Mouse (Mus musculus) mouse embryonic stem cell (cell line): ENCODE results near the gene Leap2.

Experiments
- in situ Hi-C, 2 experiments: fragments of 300-500 bp; cut with MboI; formaldehyde crosslinking; loops; 1 replicate in 1 of 2; 3 replicates in 1 of 2; pipeline ENCODE4 v1.14.3; 2019 to 2020; ENCODE audit warnings: low sequenced_read_pairs in 2 of 2, low pct_unique_long_range_greater_than_20kb in 1 of 2, mixed read lengths in 1 of 2; ENCODE audit not compliant: unreplicated experiment in 1 of 2

The Leap2 gene

GRCm38 (mm10) chr11:53423036-53423435 lies at the start of gene Leap2:
Gene Leap2 (minus strand): TSS chr11:53423170.
- in situ Hi-C loops = no loop called here

GRCm38 (mm10) chr11:53472709-53473108 lies 49.7 kb upstream of the Leap2 start:
- in situ Hi-C loops = no loop called here

GRCm38 (mm10) chr11:53469968-53470695 lies 47.2 kb upstream of the Leap2 start, which contains the start of gene Gm9837:
Gene Gm9837 (minus strand): TSS chr11:53470479.
- in situ Hi-C loops = no loop called here

DNA sequence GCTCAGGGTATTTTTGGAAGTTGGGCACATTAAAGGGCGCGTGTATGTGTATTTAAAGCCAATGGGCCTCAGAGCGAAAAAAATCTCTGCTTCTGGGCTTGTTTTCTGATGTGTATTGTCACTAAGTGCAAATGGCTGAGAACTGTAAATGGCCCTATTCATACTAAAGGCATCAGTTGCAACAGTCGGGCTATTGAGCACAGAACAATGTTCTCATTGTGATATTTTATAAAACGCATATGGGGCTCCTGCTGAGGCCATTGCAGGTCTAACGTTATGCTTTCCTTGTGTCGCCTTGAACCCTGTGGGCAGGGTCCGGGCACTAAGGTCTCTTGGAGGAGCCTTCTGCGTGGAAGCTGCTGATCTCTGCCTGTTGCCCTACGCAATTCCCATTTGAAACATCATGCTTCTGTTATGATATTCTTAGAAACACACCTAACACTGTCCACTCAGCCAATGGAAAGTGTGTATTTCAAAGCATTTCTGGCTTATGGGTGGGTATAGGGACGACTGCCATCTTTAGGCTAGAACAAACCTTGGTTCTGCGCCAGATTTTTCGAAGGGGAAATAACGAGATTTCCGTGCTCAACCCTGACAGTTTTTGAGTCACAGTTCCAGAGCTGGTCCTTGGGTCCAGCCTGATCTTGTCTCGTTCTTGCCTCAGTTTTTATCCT lies 46.5 kb upstream of the Leap2 start:
- in situ Hi-C loops = no loop called here

GRCm38 (mm10) chr11:53466231-53466971 lies 43.4 kb upstream of the Leap2 start:
- in situ Hi-C loops = no loop called here

- in situ Hi-C loops = no loop called here
These were observed 40.8 kb upstream of the Leap2 start for GRCm38 (mm10) chr11:53463551-53464424.

- in situ Hi-C loops = no loop called here
These were observed 38.8 kb upstream of the Leap2 start for GRCm38 (mm10) chr11:53461727-53462126.

DNA sequence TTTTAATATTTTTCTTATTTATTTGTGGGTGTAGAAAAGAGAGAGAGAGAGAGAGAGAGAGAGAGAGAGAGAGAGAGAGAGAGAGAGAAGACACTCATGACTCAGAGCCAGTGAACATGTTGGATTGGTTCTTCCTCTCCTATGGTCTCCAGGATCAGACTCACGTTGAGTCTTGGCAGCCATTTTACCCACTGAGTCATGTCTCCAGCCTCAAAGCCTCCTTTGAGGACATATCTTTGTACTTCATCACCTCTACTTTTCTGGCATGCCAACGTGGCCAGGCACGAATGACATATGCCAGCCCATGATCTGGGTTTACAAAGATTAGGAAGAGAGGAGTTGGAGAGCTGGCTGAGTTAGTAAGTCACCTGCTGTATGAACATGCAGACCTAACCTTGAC lies 37.2 kb upstream of the Leap2 start:
- in situ Hi-C loops = no loop called here

- in situ Hi-C loops = no loop called here
These were observed 36.0 kb upstream of the Leap2 start for GRCm38 (mm10) chr11:53458996-53459395.

GRCm38 (mm10) chr11:53457372-53457954 lies 34.5 kb upstream of the Leap2 start:
- in situ Hi-C loops = no loop called here

DNA sequence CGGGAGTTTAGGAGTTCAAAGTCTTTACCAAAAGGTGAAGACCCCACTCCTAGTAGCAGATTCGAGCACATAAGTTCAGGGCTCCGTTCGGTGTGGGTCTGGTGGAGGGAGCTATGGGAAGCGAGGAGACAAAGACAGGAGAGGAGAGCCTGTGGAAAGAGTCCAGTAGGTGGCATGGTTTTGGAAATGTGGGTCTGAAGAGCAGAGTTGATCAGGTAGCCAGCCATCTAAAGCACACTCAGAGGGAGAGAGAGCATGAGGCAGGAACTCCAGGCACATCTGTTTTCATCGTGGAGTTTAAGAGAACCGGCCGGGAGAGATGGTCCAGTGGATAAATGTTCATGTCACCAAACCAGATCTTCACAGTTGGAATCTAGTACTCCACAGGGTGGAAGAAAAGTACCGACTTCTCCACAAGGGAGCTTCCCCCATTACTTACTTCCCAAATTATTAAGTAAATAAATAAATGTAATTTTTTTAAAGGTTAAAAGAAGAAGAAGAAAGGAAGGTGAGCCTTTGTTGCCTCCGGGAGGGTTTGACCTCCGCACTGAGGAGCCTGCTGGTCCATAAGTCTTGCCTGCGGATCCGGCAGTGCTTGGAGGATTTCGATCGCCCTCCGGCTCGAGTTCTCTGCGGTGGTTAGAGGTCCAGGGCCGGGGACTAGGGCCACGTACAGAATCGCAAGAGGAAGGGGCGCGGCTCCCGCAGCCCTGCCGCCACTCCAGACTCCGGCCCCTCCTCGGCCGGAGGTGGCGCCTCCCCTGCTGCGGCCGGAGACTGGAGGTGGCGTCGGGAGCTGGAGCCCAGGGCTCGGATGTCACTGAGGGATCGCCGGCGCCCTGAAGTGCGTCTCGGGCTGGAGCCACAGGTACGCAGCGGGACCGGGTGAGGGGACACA lies 33.8 kb upstream of the Leap2 start, which contains the start of the genes Gm10447 and Shroom1:
Gm10447 (minus strand) TSS at position 637 of the 898 bp plus-strand sequence.
Shroom1 (plus strand) TSS at position 732 of the 898 bp plus-strand sequence.
- in situ Hi-C loops = no loop called here

DNA sequence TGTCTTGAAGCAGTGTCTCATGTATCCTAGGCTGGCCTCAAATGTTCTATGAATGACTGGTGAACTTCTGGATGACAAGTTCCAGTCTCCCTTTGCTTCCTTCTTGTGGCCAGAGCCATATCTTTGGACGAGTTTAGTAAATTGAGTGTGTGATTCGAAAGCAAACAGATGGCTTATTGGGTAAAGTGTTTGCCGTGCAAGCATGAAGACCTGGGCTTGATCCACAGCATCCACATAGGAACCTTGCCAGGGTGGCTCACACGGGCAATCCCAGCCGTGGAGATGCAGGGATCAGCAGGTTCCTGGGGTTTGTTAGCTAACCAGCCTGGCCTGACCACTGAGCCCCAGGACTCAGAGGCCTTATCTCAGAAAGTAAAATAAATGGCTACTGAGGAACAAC lies 30.1 kb upstream of the Leap2 start:
- in situ Hi-C loops = no loop called here

- in situ Hi-C loops = no loop called here
These were observed 29.4 kb upstream of the Leap2 start for GRCm38 (mm10) chr11:53452396-53452795.

GRCm38 (mm10) chr11:53451361-53451760 lies 28.4 kb upstream of the Leap2 start:
- in situ Hi-C loops = no loop called here

DNA sequence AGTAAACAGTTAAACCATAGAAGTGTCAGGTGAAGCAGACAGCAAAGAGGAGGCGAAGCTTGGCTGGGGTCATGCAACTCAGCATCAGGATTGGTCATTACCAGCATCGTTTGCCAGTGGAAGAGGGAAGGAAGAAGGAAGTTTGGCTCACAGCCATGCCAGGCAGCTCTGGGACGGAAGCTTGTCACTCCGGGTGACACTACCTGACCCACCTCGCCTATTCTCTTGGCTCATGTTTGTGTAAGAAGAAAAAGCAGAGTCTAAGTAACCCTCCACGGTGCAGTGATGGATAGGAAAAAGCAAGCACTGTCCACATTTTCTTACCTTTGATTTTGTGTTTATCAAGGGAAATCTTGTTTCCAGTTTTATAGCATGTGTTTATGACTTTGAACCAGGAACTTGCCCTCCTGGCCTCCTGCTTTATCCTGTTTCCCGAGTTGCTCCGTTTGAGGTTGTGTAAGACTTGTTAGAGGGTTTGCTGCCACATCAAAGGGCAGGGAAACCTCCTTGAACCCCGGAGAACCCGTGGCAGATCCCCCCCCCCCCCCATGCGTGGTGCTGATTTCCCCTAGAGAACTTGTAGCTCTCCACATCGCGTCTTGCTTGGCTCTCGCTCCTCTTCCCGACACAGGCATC lies 27.2 kb upstream of the Leap2 start:
- in situ Hi-C loops = no loop called here

DNA sequence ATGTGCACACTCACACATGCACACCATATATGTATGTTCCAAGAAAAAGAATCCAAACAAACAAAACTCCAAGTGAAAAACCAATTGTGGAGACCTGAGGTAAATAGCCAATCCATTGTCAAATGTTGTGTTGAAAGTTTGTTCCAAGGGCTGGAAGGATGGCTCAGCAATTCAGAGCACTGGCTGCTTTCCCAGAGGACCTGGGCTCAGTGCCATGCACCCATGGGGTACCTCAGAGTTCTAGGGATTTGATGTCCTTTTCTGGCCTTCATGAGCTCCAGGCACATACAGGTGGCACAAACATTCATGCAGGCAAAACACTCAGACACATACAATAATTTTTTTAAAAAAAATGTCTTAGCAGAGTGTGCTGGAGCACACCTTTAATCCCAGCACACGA lies 25.6 kb upstream of the Leap2 start:
- in situ Hi-C loops = no loop called here

- in situ Hi-C loops = no loop called here
These were observed 25.0 kb upstream of the Leap2 start for GRCm38 (mm10) chr11:53447996-53448395.
